Mouse (Mus musculus) midbrain, postnatal 0 days (tissue): Measurements from ENCODE around the gene Eml6. TPM values are rescaled to one million over a fixed set of nuclear protein-coding genes. Genes with fewer than 3 reads are reported as not detected.
A peak's percentile ranks its signal among the peaks of the same experiment; 100 is the strongest.
"Not testable (repeated sequence)": the region's sequence is repeated elsewhere in the genome, so short reads cannot be mapped to it uniquely, and the experiment has no call there.

Source experiments
- ATAC-seq: fragments of 200-750 bp; cut with Nextera tagmentation; 2 replicates; pipeline ENCODE4 v1.8.0; 2017; ENCODE audit warnings: moderate number of reproducible peaks, mild to moderate bottlenecking, moderate TSS enrichment, moderate library complexity; ENCODE audit not compliant: low FRiP score
- DNase-seq: peaks from one replicate; pipeline ENCODE4 v3.0.0-alpha.2; 2015; ENCODE audit warnings: low spot score
- H3K27ac ChIP-seq: fragments of 300-500 bp; sonication (generic); 2 replicates; pipeline ENCODE4 v1.5.1; 2014; ENCODE audit warnings: low read depth, mild to moderate bottlenecking, low read length, mixed read lengths
- H3K27me3 ChIP-seq: fragments of 300-500 bp; sonication (generic); 2 replicates; pipeline ENCODE4 v1.6.1; 2014; ENCODE audit warnings: low read length, control low read depth, mixed read lengths; ENCODE audit not compliant: insufficient read depth
- H3K36me3 ChIP-seq: fragments of 300-500 bp; sonication (generic); 2 replicates; pipeline ENCODE4 v1.6.1; 2014; ENCODE audit warnings: low read length, control low read depth, mixed read lengths; ENCODE audit not compliant: insufficient read depth
- H3K4me1 ChIP-seq: fragments of 300-500 bp; sonication (generic); 2 replicates; pipeline ENCODE4 v1.6.1; 2014; ENCODE audit warnings: mild to moderate bottlenecking, control low read depth, antibody characterized with exemption, low read length, mixed read lengths; ENCODE audit not compliant: insufficient read depth
- H3K4me2 ChIP-seq: fragments of 300-500 bp; sonication (generic); 2 replicates; pipeline ENCODE4 v1.6.1; 2014; ENCODE audit warnings: low read depth, mild to moderate bottlenecking, low read length, mixed read lengths; ENCODE audit not compliant: poor library complexity, severe bottlenecking
- H3K4me3 ChIP-seq: fragments of 300-500 bp; sonication (generic); 2 replicates; pipeline ENCODE4 v1.5.1; 2014; ENCODE audit warnings: low read depth, mild to moderate bottlenecking, low read length, moderate library complexity
- H3K9ac ChIP-seq: fragments of 300-500 bp; sonication (generic); replicated peaks from 2 replicates; pipeline ENCODE4 v1.6.1; 2014; ENCODE audit warnings: mild to moderate bottlenecking, low read length, moderate library complexity, mixed read lengths; ENCODE audit not compliant: poor library complexity, severe bottlenecking
- H3K9me3 ChIP-seq: fragments of 300-500 bp; sonication (generic); 2 replicates; pipeline ENCODE4 v1.6.1; 2016; ENCODE audit warnings: low read length, control low read depth
- CTCF ChIP-seq: IDR thresholded peaks from 2 replicates; pipeline ENCODE4 v1.5.1; 2016; ENCODE audit warnings: antibody characterized with exemption, mild to moderate bottlenecking
- WGBS: fragments of 180-500 bp; shearing (Covaris S2); extraction: QIAGEN DNeasy Blood & Tissue Kit; methylation state at CpG from one replicate; pipeline ENCODE4 v1.1.7; 2014; 5-methylcytosine and 5-hydroxymethylcytosine counted together
- polyA plus RNA-seq: library from polyadenylated mRNA; unstranded; fragments of >200 nt; fragmentation: Nextera tagmentation; extraction: Ambion mirVana; gene quantifications from 2 replicates; pipeline ENCODE4 v1.2.1, GENCODE M21; 2015
- total RNA-seq: library from RNA; depleted of rRNA; stranded (reverse); fragments of >200 nt; gene quantifications from 2 replicates; pipeline ENCODE4 v1.2.3, GENCODE M21; 2014

Eml6 gene
- total and polyA plus RNA-seq, 2 experiments from 2014 or later, result 4.8 to 20.1 TPM

GRCm38 (mm10) chr11:29885160-29885559 lies 140.7 kb downstream of the Eml6 start:
- WGBS, result 7% methylated on average over 1 of the region's 1 CpGs
- peak; percentile 80 for DNase-seq

GRCm38 (mm10) chr11:29884355-29884754 lies 141.5 kb downstream of the Eml6 start:
- no peak overlapping the region for H3K4me3 ChIP-seq
- 0 out of 2 replicates have a peak, but pooled peaks cover 3% of the 10 kb centered on the region for H3K27me3 ChIP-seq
- H3K27ac ChIP-seq, result no peak overlapping the region
- H3K4me1 ChIP-seq, result no peaks in the 10 kb centered on the region
- ATAC-seq, result no peak
- no peak for DNase-seq
- H3K4me2 ChIP-seq, result no peak overlapping the region
- no peak overlapping the region for H3K9ac ChIP-seq
- H3K9me3 ChIP-seq, result no peaks in the 10 kb centered on the region
- H3K36me3 ChIP-seq, result 0 out of 2 replicates have a peak, but pooled peaks cover 2% of the 10 kb centered on the region
- WGBS, result 91% methylated on average over 1 of the region's 1 CpGs
- TF ChIP-seq CTCF, result no peak

More at GRCm38 (mm10) chr11:29885160-29885559, 140.7 kb downstream of the Eml6 start:
- Histone ChIP-seq H3K4me2 (no peak overlapping the region), H3K9me3 (no peaks in the 10 kb centered on the region), H3K36me3 (no peaks in the 10 kb centered on the region), H3K27ac (no peak overlapping the region), H3K9ac (no peak overlapping the region), H3K27me3 (no peaks in the 10 kb centered on the region), H3K4me3 (no peak overlapping the region), H3K4me1 (no peaks in the 10 kb centered on the region)
- peak; percentile 77 for ATAC-seq
- peak; percentile 89 for TF ChIP-seq CTCF

- ATAC-seq, result no peak
- TF ChIP-seq CTCF, result no peak
- Histone ChIP-seq H3K36me3 (0 out of 2 replicates have a peak, but pooled peaks cover 2% of the 10 kb centered on the region), H3K27me3 (0 out of 2 replicates have a peak, but pooled peaks cover 3% of the 10 kb centered on the region), H3K4me2 (no peak overlapping the region), H3K9ac (no peak overlapping the region), H3K27ac (no peak overlapping the region), H3K4me1 (no peaks in the 10 kb centered on the region), H3K9me3 (no peaks in the 10 kb centered on the region), H3K4me3 (no peak overlapping the region)
- DNase-seq, result no peak
- 63% methylated on average over 4 of the region's 4 CpGs for WGBS
Observed at GRCm38 (mm10) chr11:29883024-29883423, 142.8 kb downstream of the Eml6 start.

- Histone ChIP-seq H3K27me3 (0 out of 2 replicates have a peak, but pooled peaks cover 3% of the 10 kb centered on the region), H3K9me3 (no peaks in the 10 kb centered on the region), H3K4me2 (no peak overlapping the region), H3K4me1 (no peaks in the 10 kb centered on the region), H3K27ac (no peak overlapping the region), H3K9ac (no peak overlapping the region), H3K36me3 (0 out of 2 replicates have a peak, but pooled peaks cover 2% of the 10 kb centered on the region), H3K4me3 (no peak overlapping the region)
- WGBS, result 93% methylated on average over 2 of the region's 2 CpGs
- no peak for TF ChIP-seq CTCF
- no peak for ATAC-seq
- DNase-seq, result no peak
Observed at GRCm38 (mm10) chr11:29879641-29880040, 146.2 kb downstream of the Eml6 start.

- H3K9me3 ChIP-seq, result no peaks in the 10 kb centered on the region
- H3K36me3 ChIP-seq, result 0 out of 2 replicates have a peak, but pooled peaks cover 2% of the 10 kb centered on the region
- no peak overlapping the region for H3K27ac ChIP-seq
- no peak for ATAC-seq
- 0 out of 2 replicates have a peak, but pooled peaks cover 3% of the 10 kb centered on the region for H3K27me3 ChIP-seq
- 75% methylated on average over 1 of the region's 1 CpGs for WGBS
- no peak for DNase-seq
- no peak overlapping the region for H3K9ac ChIP-seq
- H3K4me1 ChIP-seq, result no peaks in the 10 kb centered on the region
- no peak for TF ChIP-seq CTCF
- no peak overlapping the region for H3K4me2 ChIP-seq
- H3K4me3 ChIP-seq, result no peak overlapping the region
Observed at GRCm38 (mm10) chr11:29877981-29878380, 147.9 kb downstream of the Eml6 start.

GRCm38 (mm10) chr11:29877280-29877679 lies 148.6 kb downstream of the Eml6 start:
- Histone ChIP-seq H3K4me3 (no peak overlapping the region), H3K27me3 (0 out of 2 replicates have a peak, but pooled peaks cover 3% of the 10 kb centered on the region), H3K36me3 (0 out of 2 replicates have a peak, but pooled peaks cover 2% of the 10 kb centered on the region), H3K27ac (no peak overlapping the region), H3K9ac (no peak overlapping the region), H3K4me1 (no peaks in the 10 kb centered on the region), H3K4me2 (no peak overlapping the region), H3K9me3 (no peaks in the 10 kb centered on the region)
- TF ChIP-seq CTCF, result no peak
- DNase-seq, result no peak
- 16% methylated on average over 3 of the region's 3 CpGs for WGBS
- ATAC-seq, result no peak

GRCm38 (mm10) chr11:29874781-29875180 lies 151.1 kb downstream of the Eml6 start:
- not testable (repeated sequence) for ATAC-seq, H3K4me2 ChIP-seq, H3K4me1 ChIP-seq, H3K4me3 ChIP-seq, H3K36me3 ChIP-seq, H3K9ac ChIP-seq, DNase-seq, H3K27me3 ChIP-seq, H3K9me3 ChIP-seq, H3K27ac ChIP-seq
- WGBS, result 84% methylated on average over 1 of the region's 1 CpGs
